Mouse (Mus musculus): ENCODE measurements around the gene Gm13101. TPM values are rescaled to one million over a fixed set of nuclear protein-coding genes. Genes with fewer than 3 reads are reported as not detected.

Gene Gm13101
- polyA plus RNA-seq (2017; shearing (Covaris generic)), result not detected

GRCm38 (mm10) chr4:143966850-143967249 lies at the start of gene Gm13101:
Gene Gm13101 (minus strand): TSS chr4:143966950.

GRCm38 (mm10) chr4:143994269-143994668 lies 27.5 kb upstream of the Gm13101 start, which contains the start of gene Pramef17:
Gene Pramef17 (minus strand): TSS chr4:143994369.

GRCm38 (mm10) chr4:143950916-143951315 lies 15.8 kb downstream of the Gm13101 start, which contains the start of gene Pramef25:
Gene Pramef25 (minus strand): TSS chr4:143951016.

Other genes with a start within 250 kb of the Gm13101 start
- gene Gm13078, start 247.5 kb downstream of the Gm13101 start, polyA plus RNA-seq (2017; shearing (Covaris generic)), result not detected
- not detected for gene Gm13023, start 177.6 kb downstream of the Gm13101 start, polyA plus RNA-seq (2017; shearing (Covaris generic))
- gene Gm13084, start 150.9 kb downstream of the Gm13101 start, polyA plus RNA-seq (2017; shearing (Covaris generic)), result not detected
- not detected for gene Gm13103, start 120.5 kb downstream of the Gm13101 start, polyA plus RNA-seq (2017; shearing (Covaris generic))
- gene Pramef6, start 66.6 kb downstream of the Gm13101 start, polyA plus RNA-seq (2017; shearing (Covaris generic)), result not detected
- gene Pramef25, start 15.9 kb downstream of the Gm13101 start, polyA plus RNA-seq (2017; shearing (Covaris generic)), result not detected
- gene Pramef17, start 27.4 kb upstream of the Gm13101 start, polyA plus RNA-seq (2017; shearing (Covaris generic)), result 0.30 TPM
- 0.16 TPM for gene Pramel4, start 92.2 kb upstream of the Gm13101 start, polyA plus RNA-seq (2017; shearing (Covaris generic))
- not detected for gene Gm13102, start 139.5 kb upstream of the Gm13101 start, polyA plus RNA-seq (2017; shearing (Covaris generic))
- not detected for gene Oog3, start 195.7 kb upstream of the Gm13101 start, polyA plus RNA-seq (2017; shearing (Covaris generic))
- not detected for gene Oog2, start 223.8 kb upstream of the Gm13101 start, polyA plus RNA-seq (2017; shearing (Covaris generic))
- gene C87977, start 246.4 kb upstream of the Gm13101 start, polyA plus RNA-seq (2017; shearing (Covaris generic)), result not detected

Data from effector memory CD4-positive, alpha-beta T cell, adult 5 months (primary cell).